13 mouse cellular contexts compared by ENCODE assay signal in genomic region chr7:30602583-30602982, GRCm38 (mm10). TPM values are rescaled to one million over a fixed set of nuclear protein-coding genes. Genes with fewer than 3 reads are reported as not detected.
DNase-seq lines count a peak whose midpoint lies in the region; ATAC-seq lines count a peak whose summit lies in the region.
"Had no signal": no experiment of that assay in that cellular context is flagged by ENCODE, and none has a peak within 500 bp of the region (broad histone marks: within the 10 kb centered on the region; RNA-seq: fewer than 3 reads in every experiment).

No protein-coding gene starts in this region.

- ATAC-seq in hindbrain, embryonic 14.5 days (ENCODE audit: low FRiP score), result no peak

- no peaks in the 10 kb centered on the region for H3K9me3 ChIP-seq in hindbrain, embryonic 14.5 days (ENCODE audit: control insufficient read depth, low read length)
- H3K9me3 ChIP-seq: hindbrain, embryonic 15.5 days had no signal

- 58% methylated on average over 3 of the region's 3 CpGs for WGBS in hindbrain, embryonic 14.5 days

- no peak overlapping the region for H3K4me3 ChIP-seq in hindbrain, embryonic 14.5 days (replicated peaks; ENCODE audit: low read length)
- H3K4me3 ChIP-seq: embryonic facial prominence, embryonic 12.5 days; hindbrain, embryonic 15.5 days had no signal

- no peaks in the 10 kb centered on the region for H3K27me3 ChIP-seq in hindbrain, embryonic 14.5 days (ENCODE audit: control insufficient read depth, insufficient read depth, low read length)
- H3K27me3 ChIP-seq: embryonic facial prominence, embryonic 12.5 days; hindbrain, embryonic 15.5 days had no signal

- no peak overlapping the region for H3K4me2 ChIP-seq in hindbrain, embryonic 14.5 days (replicated peaks)
- H3K4me2 ChIP-seq: embryonic facial prominence, embryonic 12.5 days; heart, embryonic 11.5 days; hindbrain, embryonic 15.5 days had no signal

- H3K36me3 ChIP-seq in hindbrain, embryonic 14.5 days (replicated peaks; ENCODE audit: control insufficient read depth, insufficient read depth), result no peaks in the 10 kb centered on the region
- H3K36me3 ChIP-seq: embryonic facial prominence, embryonic 12.5 days; hindbrain, embryonic 15.5 days had no signal

- no peak overlapping the region for H3K9ac ChIP-seq in hindbrain, embryonic 14.5 days
- H3K9ac ChIP-seq: embryonic facial prominence, embryonic 12.5 days; hindbrain, embryonic 15.5 days; liver, embryonic 14.5 days had no signal

- DNase-seq in R1 (ENCODE audit: low read depth, low spot score), result peak; percentile 99
- DNase-seq in forelimb bud, embryonic 11.5 days (ENCODE audit: low read depth, low spot score), result peak; percentile 46
- DNase-seq in kidney, postnatal 14 days, result peak; percentile 79
- peak; percentile 88 for DNase-seq in lung, postnatal 36 days
- DNase-seq in retina, postnatal 1 day, result no peak
- DNase-seq in layer of hippocampus, postnatal 10 days (ENCODE audit: low spot score in 2 of 2), result no peak
- no peak for DNase-seq in hindbrain, embryonic 14.5 days (ENCODE audit: low spot score)
- no peak for DNase-seq in right cerebral cortex, adult 2 months (ENCODE audit: low spot score in 2 of 2)

- no peak overlapping the region for H3K27ac ChIP-seq in hindbrain, embryonic 14.5 days
- H3K27ac ChIP-seq: embryonic facial prominence, embryonic 12.5 days; hindbrain, embryonic 15.5 days; liver, embryonic 14.5 days had no signal

- H3K4me1 ChIP-seq in hindbrain, embryonic 14.5 days (replicated peaks; ENCODE audit: control insufficient read depth, insufficient read depth, low read length), result peaks cover 8% of the 10 kb centered on the region; the same call in 1 of the 2 replicates
- H3K4me1 ChIP-seq: embryonic facial prominence, embryonic 12.5 days had no signal

RNA-seq across cellular contexts. Expression of gene Zbtb32, which starts 3.9 kb away (rescaled TPM):
- total RNA-seq in layer of hippocampus, postnatal 10 days (2021), result not detected
- 0.35 and 0.42 TPM in 2 replicates for polyA plus RNA-seq in hindbrain, embryonic 14.5 days (2014; fragmentation: Nextera tagmentation; extraction: Ambion mirVana)
- total RNA-seq: left cerebral cortex, postnatal 10 days had no signal

RNA-seq across cellular contexts. Expression of gene Upk1a, which starts 10.1 kb away (rescaled TPM):
- total RNA-seq in layer of hippocampus, postnatal 10 days (2021), result under 1 TPM; 0.22 to 0.34 TPM
- polyA plus RNA-seq in hindbrain, embryonic 14.5 days (2014; fragmentation: Nextera tagmentation; extraction: Ambion mirVana), result 0.43 and 0.76 TPM in 2 replicates

RNA-seq across cellular contexts. Expression of gene Kmt2b, which starts 14.1 kb away (rescaled TPM):
- total RNA-seq in layer of hippocampus, postnatal 10 days (2021), result 10 to 100 TPM; 57.8 to 59.8 TPM
- polyA plus RNA-seq in hindbrain, embryonic 14.5 days (2014; fragmentation: Nextera tagmentation; extraction: Ambion mirVana), result 11.4 and 12.9 TPM in 2 replicates

RNA-seq across cellular contexts. Expression of gene Cox6b1, which starts 23.4 kb away (rescaled TPM):
- 100 to 1,000 TPM; 719 to 852 TPM for total RNA-seq in layer of hippocampus, postnatal 10 days (2021)
- 1,184 and 1,299 TPM in 2 replicates for polyA plus RNA-seq in hindbrain, embryonic 14.5 days (2014; fragmentation: Nextera tagmentation; extraction: Ambion mirVana)

RNA-seq across cellular contexts. Expression of gene Etv2, which starts 33.1 kb away (rescaled TPM):
- not detected for total RNA-seq in layer of hippocampus, postnatal 10 days (2021)
- polyA plus RNA-seq in hindbrain, embryonic 14.5 days (2014; fragmentation: Nextera tagmentation; extraction: Ambion mirVana), result 0.19 TPM in 1 of 2 replicates, not detected in the other
- total RNA-seq: left cerebral cortex, postnatal 10 days had no signal
- polyA plus RNA-seq: embryonic facial prominence, embryonic 12.5 days; hindbrain, embryonic 15.5 days; liver, embryonic 14.5 days had no signal

Comparison
In these comparisons a context has a peak if more than half of its experiments do, and no peak if none do; other contexts are left out.
1. DNase-seq: peak in R1 (single experiment), forelimb bud, embryonic 11.5 days (single experiment), kidney, postnatal 14 days (single experiment) and lung, postnatal 36 days (single experiment); none in retina, postnatal 1 day (single experiment), layer of hippocampus, postnatal 10 days (0 of 2), hindbrain, embryonic 14.5 days (single experiment) and right cerebral cortex, adult 2 months (0 of 2).